8 mouse cellular contexts compared by ENCODE assay signal in genomic region chr2:73506337-73506736, GRCm38 (mm10). TPM values are rescaled to one million over a fixed set of nuclear protein-coding genes. Genes with fewer than 3 reads are reported as not detected.
DNase-seq lines count a peak whose midpoint lies in the region; ATAC-seq and TF ChIP-seq lines count a peak whose summit lies in the region.
"Not testable (repeated sequence)": the region's sequence is repeated elsewhere in the genome, so short reads cannot be mapped to it uniquely, and the experiment has no call there.

No protein-coding gene starts in this region.

- H3K4me3 ChIP-seq in MEL (ENCODE audit: control insufficient read depth in 1 of 2, insufficient read depth in 1 of 2, low read depth in 2 of 2, low read length in 2 of 2); liver, embryonic 11.5 days (ENCODE audit: low read depth, low read length); liver, embryonic 12.5 days; liver, embryonic 13.5 days (replicated peaks); liver, embryonic 14.5 days (ENCODE audit: insufficient read depth in 1 of 2, low read depth in 2 of 2, low read length in 2 of 2); liver, embryonic 15.5 days (replicated peaks); liver, embryonic 16.5 days (ENCODE audit: low read depth, low read length); liver, postnatal 0 days (ENCODE audit: low read depth, low read length): not testable (repeated sequence)

- H3K79me2 ChIP-seq in MEL (ENCODE audit: control insufficient read depth, insufficient read depth, low read length, poor library complexity): not testable (repeated sequence)

- H3K9me3 ChIP-seq in MEL (replicated peaks; ENCODE audit: insufficient read depth, low read length); liver, embryonic 11.5 days (ENCODE audit: control insufficient read depth, low read length); liver, embryonic 12.5 days (replicated peaks); liver, embryonic 13.5 days (replicated peaks); liver, embryonic 14.5 days (ENCODE audit: control insufficient read depth, low read length); liver, embryonic 15.5 days (replicated peaks); liver, embryonic 16.5 days (replicated peaks; ENCODE audit: control insufficient read depth, low read length); liver, postnatal 0 days (ENCODE audit: low read length): not testable (repeated sequence)

- peaks cover 7 to 14% of the 10 kb centered on the region in 2 experiments for H3K4me1 ChIP-seq in MEL (ENCODE audit: control insufficient read depth in 1 of 2, insufficient read depth in 2 of 2, low read length in 2 of 2)
- peaks cover 40% of the 10 kb centered on the region for H3K4me1 ChIP-seq in liver, embryonic 11.5 days (replicated peaks; ENCODE audit: control insufficient read depth, insufficient read depth, low read length)
- peaks cover 72% of the 10 kb centered on the region for H3K4me1 ChIP-seq in liver, embryonic 12.5 days
- peaks cover 75% of the 10 kb centered on the region for H3K4me1 ChIP-seq in liver, embryonic 13.5 days (replicated peaks)
- H3K4me1 ChIP-seq in liver, embryonic 14.5 days (replicated peaks; ENCODE audit: control insufficient read depth in 2 of 2, insufficient read depth in 2 of 2, low read length in 1 of 2): peaks cover 24 to 45% of the 10 kb centered on the region in 2 experiments
- peaks cover 62% of the 10 kb centered on the region for H3K4me1 ChIP-seq in liver, embryonic 15.5 days (replicated peaks)
- peaks cover 13% of the 10 kb centered on the region for H3K4me1 ChIP-seq in liver, embryonic 16.5 days (ENCODE audit: control insufficient read depth, low read depth, low read length)
- H3K4me1 ChIP-seq in liver, postnatal 0 days (ENCODE audit: insufficient read depth): peaks cover 14% of the 10 kb centered on the region

- TF ChIP-seq POLR2A in MEL (IDR thresholded peaks at IDR 0.05; ENCODE audit: control insufficient read depth in 1 of 2, insufficient read depth in 1 of 2, low read depth in 1 of 2, low read length in 2 of 2, poor library complexity in 1 of 2): not testable (repeated sequence)

- TF ChIP-seq RAD21 in MEL (IDR thresholded peaks at IDR 0.05; ENCODE audit: low read depth, low read length): not testable (repeated sequence)

- not testable (repeated sequence) for H3K9ac ChIP-seq in MEL (ENCODE audit: control insufficient read depth, low read depth, low read length, poor library complexity, severe bottlenecking); liver, embryonic 11.5 days (ENCODE audit: low read depth, low read length); liver, embryonic 12.5 days; liver, embryonic 13.5 days; liver, embryonic 14.5 days (replicated peaks); liver, embryonic 15.5 days; liver, embryonic 16.5 days (ENCODE audit: low read depth, low read length); liver, postnatal 0 days (replicated peaks)

- H3K4me2 ChIP-seq in liver, embryonic 11.5 days; liver, embryonic 12.5 days; liver, embryonic 13.5 days; liver, embryonic 14.5 days (ENCODE audit: low read depth); liver, embryonic 15.5 days; liver, embryonic 16.5 days (ENCODE audit: low read depth, low read length); liver, postnatal 0 days (ENCODE audit: low read depth, low read length): not testable (repeated sequence)

- 59% methylated on average over 4 of the region's 4 CpGs for WGBS in liver, embryonic 11.5 days
- WGBS in liver, embryonic 12.5 days (ENCODE audit: insufficient replicate concordance): 34% methylated on average over 4 of the region's 4 CpGs
- 33% methylated on average over 4 of the region's 4 CpGs for WGBS in liver, embryonic 13.5 days (ENCODE audit: insufficient replicate concordance)
- 23% methylated on average over 4 of the region's 4 CpGs for WGBS in liver, embryonic 14.5 days (ENCODE audit: insufficient replicate concordance)
- WGBS in liver, embryonic 15.5 days (ENCODE audit: insufficient replicate concordance): 44% methylated on average over 4 of the region's 4 CpGs
- 37% methylated on average over 4 of the region's 4 CpGs for WGBS in liver, embryonic 16.5 days (ENCODE audit: insufficient replicate concordance)
- 78% methylated on average over 4 of the region's 4 CpGs for WGBS in liver, postnatal 0 days (ENCODE audit: insufficient replicate concordance)

- peaks cover 0 to 12% of the 10 kb centered on the region in 2 experiments; a peak in 2 of 4 replicates for H3K36me3 ChIP-seq in MEL (ENCODE audit: control insufficient read depth in 1 of 2, insufficient read depth in 2 of 2, low read length in 2 of 2)
- H3K36me3 ChIP-seq in liver, embryonic 11.5 days (ENCODE audit: control insufficient read depth, insufficient read depth, low read length); liver, embryonic 12.5 days; liver, embryonic 13.5 days; liver, embryonic 14.5 days (replicated peaks; ENCODE audit: control insufficient read depth, insufficient read depth, low read depth); liver, embryonic 15.5 days (replicated peaks); liver, embryonic 16.5 days (ENCODE audit: control insufficient read depth, insufficient read depth); liver, postnatal 0 days (replicated peaks; ENCODE audit: insufficient read depth, low read length): not testable (repeated sequence)

- not testable (repeated sequence) for H3K27me3 ChIP-seq in MEL (ENCODE audit: control insufficient read depth in 1 of 2, insufficient read depth in 2 of 2, low read length in 2 of 2); liver, embryonic 11.5 days (replicated peaks; ENCODE audit: control insufficient read depth, insufficient read depth, low read length); liver, embryonic 12.5 days (replicated peaks); liver, embryonic 13.5 days; liver, embryonic 14.5 days (ENCODE audit: control insufficient read depth, insufficient read depth, low read length); liver, embryonic 15.5 days; liver, embryonic 16.5 days (ENCODE audit: control insufficient read depth, insufficient read depth, low read depth, low read length); liver, postnatal 0 days (ENCODE audit: insufficient read depth, low read length)

- not testable (repeated sequence) for TF ChIP-seq EP300 in MEL (IDR thresholded peaks at IDR 0.05; ENCODE audit: low read depth in 1 of 2, low read length in 2 of 2)
- peak; percentile 66 for TF ChIP-seq EP300 in liver, embryonic 14.5 days (IDR thresholded peaks at IDR 0.05; ENCODE audit: low read depth)
- TF ChIP-seq EP300 in liver, postnatal 0 days (IDR thresholded peaks at IDR 0.05; ENCODE audit: low read depth): peak; percentile 27; the same call in 1 of the 2 replicates

- ATAC-seq in liver, embryonic 11.5 days (replicated peaks; ENCODE audit: low FRiP score): peak; percentile 45
- ATAC-seq in liver, embryonic 12.5 days: peak; percentile 57
- peak; percentile 58 for ATAC-seq in liver, embryonic 13.5 days (ENCODE audit: low read depth)
- peak; percentile 60 for ATAC-seq in liver, embryonic 14.5 days (ENCODE audit: insufficient read depth)
- ATAC-seq in liver, embryonic 15.5 days (ENCODE audit: insufficient read depth): peak; percentile 47; the same call in 1 of the 2 replicates
- peak; percentile 34 for ATAC-seq in liver, embryonic 16.5 days (ENCODE audit: low read depth)
- not testable (repeated sequence) for ATAC-seq in liver, postnatal 0 days

- DNase-seq in MEL (ENCODE audit: low read depth, low spot score); liver, embryonic 11.5 days (ENCODE audit: low spot score); liver, embryonic 14.5 days (ENCODE audit: low read depth in 3 of 3, low spot score in 3 of 3); liver, postnatal 0 days: not testable (repeated sequence)
- DNase-seq in liver, embryonic 13.5 days: peak; percentile 33

- H3K27ac ChIP-seq in MEL (ENCODE audit: control insufficient read depth, low read depth, low read length); liver, embryonic 13.5 days; liver, embryonic 14.5 days; liver, embryonic 15.5 days (replicated peaks); liver, embryonic 16.5 days (ENCODE audit: low read length); liver, postnatal 0 days (ENCODE audit: low read depth): not testable (repeated sequence)
- H3K27ac ChIP-seq in liver, embryonic 11.5 days (ENCODE audit: low read depth, low read length): 0 out of 2 replicates have a peak overlapping the region, but pooled peaks have one; percentile 25
- peak overlapping the region; percentile 10; the same call in 1 of the 2 replicates for H3K27ac ChIP-seq in liver, embryonic 12.5 days

- not testable (repeated sequence) for TF ChIP-seq CTCF in MEL (IDR thresholded peaks at IDR 0.05 in 2 of 3, conservative IDR thresholded peaks at IDR 0.05 in 1 of 3; ENCODE audit: control insufficient read depth in 1 of 3, insufficient read depth in 1 of 3, low read depth in 2 of 3, low read length in 3 of 3, poor library complexity in 1 of 3, severe bottlenecking in 1 of 3); liver, embryonic 14.5 days (IDR thresholded peaks at IDR 0.05; ENCODE audit: low read depth); liver, postnatal 0 days (IDR thresholded peaks at IDR 0.05; ENCODE audit: low read depth)

RNA-seq across cellular contexts. Expression of gene Wipf1, which starts 23.2 kb away (rescaled TPM):
- 5.2 and 7.8 TPM in 2 replicates for total RNA-seq in MEL (2012; rRNA removed)
- 10 to 100 TPM; 27.1 to 83.9 TPM for polyA plus RNA-seq in MEL (2012; ENCODE audit: insufficient read depth in 1 of 2, insufficient read length in 2 of 2, low read depth in 1 of 2, low replicate concordance in 2 of 2, missing spikeins in 1 of 2)
- polyA plus RNA-seq in liver, embryonic 11.5 days (2014; fragmentation: Nextera tagmentation; extraction: Ambion mirVana): 12.0 and 12.7 TPM in 2 replicates
- polyA plus RNA-seq in liver, embryonic 12.5 days (2016; fragmentation: Nextera tagmentation; extraction: Ambion mirVana): 5.7 and 6.1 TPM in 2 replicates
- 3.4 and 4.6 TPM in 2 replicates for polyA plus RNA-seq in liver, embryonic 13.5 days (2015; fragmentation: Nextera tagmentation; extraction: Ambion mirVana)
- polyA plus RNA-seq in liver, embryonic 14.5 days (2012; rRNA removed): 2.2 and 3.4 TPM in 2 replicates
- polyA plus RNA-seq in liver, embryonic 14.5 days (2014; fragmentation: Nextera tagmentation; extraction: Ambion mirVana): 4.1 and 5.7 TPM in 2 replicates
- 3.5 and 3.8 TPM in 2 replicates for polyA plus RNA-seq in liver, embryonic 15.5 days (2015; fragmentation: Nextera tagmentation; extraction: Ambion mirVana)
- 3.2 and 4.1 TPM in 2 replicates for polyA plus RNA-seq in liver, embryonic 16.5 days (2015; fragmentation: Nextera tagmentation; extraction: Ambion mirVana)
- polyA plus RNA-seq in liver, postnatal 0 days (2015; fragmentation: Nextera tagmentation; extraction: Ambion mirVana): 4.3 TPM in 2 replicates
